8 mouse cellular contexts compared by ENCODE assay signal in the genomic region with DNA sequence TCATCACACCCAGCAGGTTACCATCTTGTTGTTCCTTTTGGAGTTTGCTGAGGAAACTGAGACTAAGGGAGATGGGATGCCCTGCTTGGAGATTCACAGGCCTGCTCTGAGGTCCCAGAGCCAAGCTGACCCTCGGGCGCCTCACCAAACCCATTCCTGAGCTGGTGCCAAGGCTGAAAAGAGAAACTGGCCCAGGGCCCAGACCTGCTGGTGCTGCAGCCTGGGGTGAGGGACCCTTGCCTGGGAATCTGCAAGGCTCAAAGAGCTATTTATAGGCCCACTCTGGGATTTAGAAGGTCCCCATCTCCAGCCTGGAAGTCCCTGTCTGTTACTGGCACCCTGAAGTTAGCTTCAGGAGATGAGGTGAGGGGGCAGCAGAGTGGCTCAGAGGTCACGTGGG. TPM values are rescaled to one million over a fixed set of nuclear protein-coding genes. Genes with fewer than 3 reads are reported as not detected.
DNase-seq lines count a peak whose midpoint lies in the region; ATAC-seq and TF ChIP-seq lines count a peak whose summit lies in the region.
"Had no signal": no experiment of that assay in that cellular context is flagged by ENCODE, and none has a peak within 500 bp of the region (broad histone marks: within the 10 kb centered on the region; RNA-seq: fewer than 3 reads in every experiment).

No protein-coding gene starts in this region.

- 35% methylated on average over 3 of the region's 3 CpGs for WGBS in liver, adult 2 months
- 73% methylated on average over 3 of the region's 3 CpGs for WGBS in intestine, embryonic 15.5 days
- WGBS in intestine, postnatal 0 days: 74% methylated on average over 3 of the region's 3 CpGs

- peak overlapping the region; percentile 56 for H3K27ac ChIP-seq in liver, adult 2 months (replicated peaks; ENCODE audit: insufficient read depth, low read depth, low read length)
- no peak overlapping the region for H3K27ac ChIP-seq in intestine, embryonic 15.5 days
- H3K27ac ChIP-seq in intestine, postnatal 0 days (ENCODE audit: low read depth, low read length): no peak overlapping the region
- H3K27ac ChIP-seq: macrophage had no signal

- no peaks in the 10 kb centered on the region for H3K27me3 ChIP-seq in liver, adult 2 months (ENCODE audit: control insufficient read depth, insufficient read depth, low read length)
- no peaks in the 10 kb centered on the region for H3K27me3 ChIP-seq in intestine, embryonic 15.5 days (replicated peaks)
- no peaks in the 10 kb centered on the region for H3K27me3 ChIP-seq in intestine, postnatal 0 days (replicated peaks; ENCODE audit: control insufficient read depth, insufficient read depth, low read length)

- no peak overlapping the region for H3K4me3 ChIP-seq in liver, adult 2 months (ENCODE audit: insufficient read depth, low read depth, low read length)
- no peak overlapping the region for H3K4me3 ChIP-seq in intestine, embryonic 15.5 days (replicated peaks)
- no peak overlapping the region for H3K4me3 ChIP-seq in intestine, postnatal 0 days (ENCODE audit: low read depth, low read length)

- no peaks in the 10 kb centered on the region for H3K36me3 ChIP-seq in liver, adult 2 months (ENCODE audit: control insufficient read depth, insufficient read depth, low read length)
- peaks cover 5% of the 10 kb centered on the region; the same call in 1 of the 2 replicates for H3K36me3 ChIP-seq in intestine, embryonic 15.5 days
- H3K36me3 ChIP-seq in intestine, postnatal 0 days (ENCODE audit: control insufficient read depth, insufficient read depth): peaks cover 3% of the 10 kb centered on the region; the same call in 1 of the 2 replicates

- no peak for ATAC-seq in intestine, embryonic 15.5 days
- no peak for ATAC-seq in intestine, postnatal 0 days

- no peaks in the 10 kb centered on the region for H3K9me3 ChIP-seq in intestine, embryonic 15.5 days
- no peaks in the 10 kb centered on the region for H3K9me3 ChIP-seq in intestine, postnatal 0 days (ENCODE audit: control insufficient read depth)

- intact Hi-C loops in gastrocnemius, postnatal 14 days (cut with DNase I; ENCODE audit: low total_unique reads): no loop called here

- TF ChIP-seq CTCF in liver, adult 2 months (IDR thresholded peaks at IDR 0.05; ENCODE audit: low read depth, low read length): no peak
- no peak for TF ChIP-seq CTCF in intestine, postnatal 0 days (IDR thresholded peaks at IDR 0.05; ENCODE audit: low read depth)

- no peaks in the 10 kb centered on the region; the same call in 1 of the 2 replicates for H3K79me2 ChIP-seq in liver, adult 2 months (ENCODE audit: control insufficient read depth, insufficient read depth, low read length)

- peaks cover 21% of the 10 kb centered on the region for H3K4me1 ChIP-seq in liver, adult 2 months (ENCODE audit: control insufficient read depth, insufficient read depth, low read length)
- peaks cover 17% of the 10 kb centered on the region; the same call in 1 of the 2 replicates for H3K4me1 ChIP-seq in intestine, embryonic 15.5 days (replicated peaks)
- H3K4me1 ChIP-seq in intestine, postnatal 0 days (replicated peaks; ENCODE audit: control insufficient read depth, insufficient read depth, low read length): 0 out of 2 replicates have a peak, but pooled peaks cover 4% of the 10 kb centered on the region

- no peak overlapping the region for H3K9ac ChIP-seq in liver, adult 2 months (ENCODE audit: low read depth, low read length)
- H3K9ac ChIP-seq in intestine, embryonic 15.5 days: no peak overlapping the region; the same call in 1 of the 2 replicates
- H3K9ac ChIP-seq in intestine, postnatal 0 days (ENCODE audit: low read depth, low read length): no peak overlapping the region

- H3K4me2 ChIP-seq in intestine, embryonic 15.5 days (replicated peaks): no peak overlapping the region
- H3K4me2 ChIP-seq in intestine, postnatal 0 days (replicated peaks; ENCODE audit: low read depth): no peak overlapping the region

- TF ChIP-seq POLR2A in liver, adult 2 months (IDR thresholded peaks at IDR 0.05; ENCODE audit: extremely low read depth, insufficient read depth, low read length): no peak

- peak; percentile 46 for DNase-seq in liver, adult 2 months (ENCODE audit: extremely low read depth, low read depth, low spot score)
- no peak for DNase-seq in liver
- DNase-seq in adrenal gland, postnatal 25 days: peak; percentile 66
- DNase-seq in gastrocnemius, postnatal 14 days: peak; percentile 54
- peak; percentile 49 for DNase-seq in kidney, postnatal 14 days

RNA-seq across cellular contexts. Expression of gene Nr2c2ap, which starts 2.7 kb away (rescaled TPM):
- 3.3 and 4.4 TPM in 2 replicates for total RNA-seq in liver, adult 2 months (2014; rRNA removed)
- 15.0 and 16.6 TPM in 2 replicates for polyA plus RNA-seq in liver, adult 2 months (2012; rRNA removed)
- total RNA-seq in adrenal gland, postnatal 25 days (2021): 21.1 and 21.3 TPM in 2 replicates
- 1 to 10 TPM; 2.2 to 4.4 TPM for total RNA-seq in gastrocnemius, postnatal 14 days (2021)
- polyA plus RNA-seq in intestine, embryonic 15.5 days (2015; fragmentation: Nextera tagmentation; extraction: Ambion mirVana): 47.4 and 48.9 TPM in 2 replicates
- polyA plus RNA-seq in intestine, postnatal 0 days (2015; fragmentation: Nextera tagmentation; extraction: Ambion mirVana): 44.0 and 44.1 TPM in 2 replicates

RNA-seq across cellular contexts. Expression of gene Ncan, which starts 7.8 kb away (rescaled TPM):
- under 0.01 TPM in 1 of 2 replicates, not detected in the other for total RNA-seq in liver, adult 2 months (2014; rRNA removed)
- polyA plus RNA-seq in liver, adult 2 months (2012; rRNA removed): not detected in 2 replicates
- 0.29 and 0.30 TPM in 2 replicates for total RNA-seq in adrenal gland, postnatal 25 days (2021)
- total RNA-seq in gastrocnemius, postnatal 14 days (2021): under 1 TPM; 0.02 to 0.04 TPM
- 1.6 and 1.7 TPM in 2 replicates for polyA plus RNA-seq in intestine, embryonic 15.5 days (2015; fragmentation: Nextera tagmentation; extraction: Ambion mirVana)
- 0.31 and 0.39 TPM in 2 replicates for polyA plus RNA-seq in intestine, postnatal 0 days (2015; fragmentation: Nextera tagmentation; extraction: Ambion mirVana)
- polyA plus RNA-seq: macrophage had no signal

RNA-seq across cellular contexts. Expression of gene Rfxank, which starts 10.5 kb away (rescaled TPM):
- total RNA-seq in liver, adult 2 months (2014; rRNA removed): 9.4 and 13.6 TPM in 2 replicates
- 16.0 and 27.8 TPM in 2 replicates for polyA plus RNA-seq in liver, adult 2 months (2012; rRNA removed)
- 14.6 and 17.6 TPM in 2 replicates for total RNA-seq in adrenal gland, postnatal 25 days (2021)
- total RNA-seq in gastrocnemius, postnatal 14 days (2021): 1 to 10 TPM; 8.1 to 8.8 TPM
- 11.7 and 12.3 TPM in 2 replicates for polyA plus RNA-seq in intestine, embryonic 15.5 days (2015; fragmentation: Nextera tagmentation; extraction: Ambion mirVana)
- polyA plus RNA-seq in intestine, postnatal 0 days (2015; fragmentation: Nextera tagmentation; extraction: Ambion mirVana): 11.1 and 11.2 TPM in 2 replicates

RNA-seq across cellular contexts. Expression of gene Borcs8, which starts 10.9 kb away (rescaled TPM):
- 20.1 and 20.7 TPM in 2 replicates for total RNA-seq in liver, adult 2 months (2014; rRNA removed)
- polyA plus RNA-seq in liver, adult 2 months (2012; rRNA removed): 53.4 and 55.0 TPM in 2 replicates
- 70.3 and 71.8 TPM in 2 replicates for total RNA-seq in adrenal gland, postnatal 25 days (2021)
- total RNA-seq in gastrocnemius, postnatal 14 days (2021): 10 to 100 TPM; 14.4 to 18.4 TPM
- 34.6 and 40.1 TPM in 2 replicates for polyA plus RNA-seq in intestine, embryonic 15.5 days (2015; fragmentation: Nextera tagmentation; extraction: Ambion mirVana)
- 29.2 and 32.5 TPM in 2 replicates for polyA plus RNA-seq in intestine, postnatal 0 days (2015; fragmentation: Nextera tagmentation; extraction: Ambion mirVana)

RNA-seq across cellular contexts. Expression of gene Mef2b, which starts 11.1 kb away (rescaled TPM):
- total RNA-seq in liver, adult 2 months (2014; rRNA removed): 0.09 and 0.34 TPM in 2 replicates
- polyA plus RNA-seq in liver, adult 2 months (2012; rRNA removed): not detected in 2 replicates
- total RNA-seq in adrenal gland, postnatal 25 days (2021): 0.79 TPM in 1 of 2 replicates, not detected in the other
- total RNA-seq in gastrocnemius, postnatal 14 days (2021): under 1 TPM; 0.25 to 0.29 TPM
- 0.11 TPM in 1 of 2 replicates, not detected in the other for polyA plus RNA-seq in intestine, embryonic 15.5 days (2015; fragmentation: Nextera tagmentation; extraction: Ambion mirVana)
- polyA plus RNA-seq in intestine, postnatal 0 days (2015; fragmentation: Nextera tagmentation; extraction: Ambion mirVana): 0.12 TPM in 1 of 2 replicates, not detected in the other
- polyA plus RNA-seq: macrophage had no signal
